ENCODE assay signal across 12 mouse cellular contexts in the genomic region with DNA sequence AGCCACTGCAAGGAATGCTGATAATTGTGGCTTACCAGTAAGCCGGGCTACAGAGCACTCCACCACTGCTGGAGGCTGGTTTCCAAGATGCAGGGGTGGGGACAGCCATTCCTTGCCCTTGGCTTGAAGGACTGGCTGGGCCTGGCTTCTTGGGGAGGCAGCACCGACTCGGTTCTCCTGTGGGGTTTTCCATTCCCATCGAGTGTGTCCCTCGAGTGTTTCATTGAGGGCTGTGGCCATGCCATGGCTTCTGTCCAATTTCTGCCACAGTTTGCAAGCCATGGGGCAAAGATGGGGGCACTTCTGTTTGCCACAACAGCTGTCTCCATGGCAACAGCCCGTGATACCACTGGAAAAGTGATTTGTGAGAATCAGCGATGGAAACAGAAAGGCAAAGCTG.
DNase-seq lines count a peak whose midpoint lies in the region; ATAC-seq and TF ChIP-seq lines count a peak whose summit lies in the region.
"Had no signal": no experiment of that assay in that cellular context is flagged by ENCODE, and none has a peak within 500 bp of the region (broad histone marks: within the 10 kb centered on the region; RNA-seq: fewer than 3 reads in every experiment).

No protein-coding gene starts in this region.

- WGBS in forebrain, embryonic 10.5 days = 79% methylated on average over 7 of the region's 7 CpGs
- WGBS in midbrain, embryonic 15.5 days = 72% methylated on average over 7 of the region's 7 CpGs

- H3K4me3 ChIP-seq in gastrocnemius, adult 2 months = peak overlapping the region; percentile 36
- no peak overlapping the region for H3K4me3 ChIP-seq in forebrain, embryonic 10.5 days
- no peak overlapping the region for H3K4me3 ChIP-seq in midbrain, embryonic 15.5 days
- H3K4me3 ChIP-seq: hindbrain, embryonic 15.5 days had no signal

- TF ChIP-seq CTCF in gastrocnemius, adult 2 months (IDR thresholded peaks at IDR 0.05) = no peak

- DNase-seq in adrenal gland, postnatal 10 days = peak; percentile 19
- DNase-seq in adrenal gland, postnatal 25 days = no peak
- peak; percentile 5 for DNase-seq in 3134 (ENCODE audit: extremely low read depth, insufficient read length, low spot score)
- DNase-seq in gastrocnemius, adult 2 months = peak; percentile 71
- peak; percentile 43 to 50 for DNase-seq in heart, postnatal 36 days
- DNase-seq in spleen, postnatal 4 days (ENCODE audit: low spot score in 2 of 2) = no peak
- no peak for DNase-seq in forebrain, embryonic 10.5 days (ENCODE audit: extremely low spot score, low spot score)
- DNase-seq: cerebellum, adult 2 months; midbrain, embryonic 14.5 days had no signal

- H3K36me3 ChIP-seq in forebrain, embryonic 10.5 days (replicated peaks) = no peaks in the 10 kb centered on the region
- H3K36me3 ChIP-seq in midbrain, embryonic 15.5 days (replicated peaks) = no peaks in the 10 kb centered on the region
- H3K36me3 ChIP-seq: G1E; hindbrain, embryonic 15.5 days had no signal

- peaks cover 18% of the 10 kb centered on the region for H3K4me1 ChIP-seq in forebrain, embryonic 10.5 days
- no peaks in the 10 kb centered on the region for H3K4me1 ChIP-seq in midbrain, embryonic 15.5 days

- ATAC-seq in midbrain, embryonic 15.5 days (replicated peaks) = no peak

- H3K9me3 ChIP-seq in forebrain, embryonic 10.5 days = no peaks in the 10 kb centered on the region
- H3K9me3 ChIP-seq in midbrain, embryonic 15.5 days = no peaks in the 10 kb centered on the region
- H3K9me3 ChIP-seq: hindbrain, embryonic 15.5 days had no signal

- no peak overlapping the region for H3K4me2 ChIP-seq in midbrain, embryonic 15.5 days
- H3K4me2 ChIP-seq: hindbrain, embryonic 15.5 days had no signal

- intact Hi-C loops in gastrocnemius, adult 2 months (cut with DNase I) = loop anchor here (1.0 kb wide), 2 partner anchors 55 to 91 kb away; no protein-coding TSS in a partner anchor
- intact Hi-C loops in heart, postnatal 36 days (cut with DNase I) = no loop called here

- no peaks in the 10 kb centered on the region for H3K27me3 ChIP-seq in forebrain, embryonic 10.5 days (ENCODE audit: poor library complexity, severe bottlenecking)
- no peaks in the 10 kb centered on the region for H3K27me3 ChIP-seq in midbrain, embryonic 15.5 days (replicated peaks)
- H3K27me3 ChIP-seq: hindbrain, embryonic 15.5 days had no signal

- no peak overlapping the region for H3K9ac ChIP-seq in midbrain, embryonic 15.5 days
- H3K9ac ChIP-seq: hindbrain, embryonic 15.5 days had no signal

- peak overlapping the region; percentile 74 for H3K27ac ChIP-seq in gastrocnemius, adult 2 months
- no peak overlapping the region for H3K27ac ChIP-seq in forebrain, embryonic 10.5 days
- H3K27ac ChIP-seq in midbrain, embryonic 15.5 days = no peak overlapping the region
- H3K27ac ChIP-seq: hindbrain, embryonic 15.5 days had no signal

Comparison
In these comparisons a context has a peak if more than half of its experiments do, and no peak if none do; other contexts are left out.
1. DNase-seq: peak in adrenal gland, postnatal 10 days (single experiment), 3134 (single experiment), gastrocnemius, adult 2 months (single experiment) and heart, postnatal 36 days (2 of 2); none in adrenal gland, postnatal 25 days (single experiment), spleen, postnatal 4 days (0 of 2) and forebrain, embryonic 10.5 days (single experiment).